Mouse (Mus musculus): Measurements from ENCODE around the gene Hsd11b2.

Gene Hsd11b2

GRCm38 (mm10) chr8:105484392-105484791, 34.2 kb upstream of the Hsd11b2 start:
- no peak for DNase-seq

- DNase-seq, result no peak
Measured at GRCm38 (mm10) chr8:105488082-105488481, 30.5 kb upstream of the Hsd11b2 start.

GRCm38 (mm10) chr8:105489281-105489680, 29.3 kb upstream of the Hsd11b2 start:
- DNase-seq, result no peak

- no peak for DNase-seq
Measured at GRCm38 (mm10) chr8:105493495-105493894, 25.1 kb upstream of the Hsd11b2 start.

GRCm38 (mm10) chr8:105494566-105494965, 24.0 kb upstream of the Hsd11b2 start:
- DNase-seq, result no peak

GRCm38 (mm10) chr8:105495350-105496302, 22.9 kb upstream of the Hsd11b2 start:
- DNase-seq, result no peak

GRCm38 (mm10) chr8:105496439-105497180, 21.9 kb upstream of the Hsd11b2 start, which contains the start of gene Zdhhc1:
Gene Zdhhc1, minus strand, starts transcription at chr8:105496902.
- DNase-seq, result peak; percentile 91

- DNase-seq, result no peak
Measured at GRCm38 (mm10) chr8:105499787-105500186, 18.8 kb upstream of the Hsd11b2 start.

- no peak for DNase-seq
Measured at GRCm38 (mm10) chr8:105504617-105505016, 13.9 kb upstream of the Hsd11b2 start.

- DNase-seq, result no peak
Measured at GRCm38 (mm10) chr8:105506977-105507376, 11.6 kb upstream of the Hsd11b2 start.

- no peak for DNase-seq
Measured at GRCm38 (mm10) chr8:105508758-105509157, 9.8 kb upstream of the Hsd11b2 start.

- DNase-seq, result no peak
Measured at GRCm38 (mm10) chr8:105509997-105510735, 8.4 kb upstream of the Hsd11b2 start.

GRCm38 (mm10) chr8:105514194-105514593, 4.4 kb upstream of the Hsd11b2 start:
- DNase-seq, result no peak

- no peak for DNase-seq
Measured at GRCm38 (mm10) chr8:105514656-105515055, 3.9 kb upstream of the Hsd11b2 start.

- peak; percentile 69 for DNase-seq
Measured at GRCm38 (mm10) chr8:105516018-105516645, 2.4 kb upstream of the Hsd11b2 start.

GRCm38 (mm10) chr8:105517346-105517745, 1.2 kb upstream of the Hsd11b2 start:
- no peak for DNase-seq

GRCm38 (mm10) chr8:105519591-105519990, 1.0 kb downstream of the Hsd11b2 start:
- no peak for DNase-seq

- no peak for DNase-seq
Measured at GRCm38 (mm10) chr8:105520521-105520920, 2.0 kb downstream of the Hsd11b2 start.

- DNase-seq, result no peak
Measured at GRCm38 (mm10) chr8:105521061-105521460, 2.5 kb downstream of the Hsd11b2 start.

- no peak for DNase-seq
Measured at GRCm38 (mm10) chr8:105521995-105522769, 3.6 kb downstream of the Hsd11b2 start.

GRCm38 (mm10) chr8:105522890-105523289, 4.3 kb downstream of the Hsd11b2 start:
- DNase-seq, result no peak

GRCm38 (mm10) chr8:105527110-105527509, 8.6 kb downstream of the Hsd11b2 start:
- no peak for DNase-seq
